Mouse (Mus musculus) neural tube, embryonic 15.5 days (tissue): ENCODE data around the gene Slc22a19. TPM values are rescaled to one million over a fixed set of nuclear protein-coding genes. Genes with fewer than 3 reads are reported as not detected.
"Not testable (repeated sequence)": the region's sequence is repeated elsewhere in the genome, so short reads cannot be mapped to it uniquely, and the experiment has no call there.

Experiments used
- ATAC-seq: fragments of 200-750 bp; cut with Nextera tagmentation; 2 replicates; pipeline ENCODE4 v1.8.0; 2017; ENCODE audit warnings: mild to moderate bottlenecking, moderate TSS enrichment, moderate library complexity; ENCODE audit not compliant: low FRiP score
- H3K27ac ChIP-seq: fragments of 300-500 bp; sonication (generic); replicated peaks from 2 replicates; pipeline ENCODE4 v1.5.1; 2015; ENCODE audit warnings: mild to moderate bottlenecking, inconsistent platforms
- H3K27me3 ChIP-seq: fragments of 300-500 bp; sonication (generic); replicated peaks from 2 replicates; pipeline ENCODE4 v1.6.1; 2015; ENCODE audit warnings: inconsistent platforms
- H3K36me3 ChIP-seq: fragments of 300-500 bp; sonication (generic); 2 replicates; pipeline ENCODE4 v1.6.1; 2015; ENCODE audit warnings: inconsistent platforms
- H3K4me1 ChIP-seq: fragments of 300-500 bp; sonication (generic); 2 replicates; pipeline ENCODE4 v1.6.1; 2015; ENCODE audit warnings: inconsistent platforms
- H3K4me2 ChIP-seq: fragments of 300-500 bp; sonication (generic); 2 replicates; pipeline ENCODE4 v1.6.1; 2015; ENCODE audit warnings: inconsistent platforms, mild to moderate bottlenecking, moderate library complexity
- H3K4me3 ChIP-seq: fragments of 300-500 bp; sonication (generic); replicated peaks from 2 replicates; pipeline ENCODE4 v1.5.1; 2015; ENCODE audit warnings: mild to moderate bottlenecking, inconsistent platforms
- H3K9ac ChIP-seq: fragments of 300-500 bp; sonication (generic); replicated peaks from 2 replicates; pipeline ENCODE4 v1.6.1; 2015; ENCODE audit warnings: mild to moderate bottlenecking, inconsistent platforms
- H3K9me3 ChIP-seq: fragments of 300-500 bp; sonication (generic); replicated peaks from 2 replicates; pipeline ENCODE4 v1.6.1; 2016; ENCODE audit warnings: inconsistent platforms
- WGBS: fragments of 180-500 bp; shearing (Covaris S2); methylation state at CpG from one replicate; pipeline ENCODE4 v1.1.7; 2015; ENCODE audit warnings: mixed read lengths; 5-methylcytosine and 5-hydroxymethylcytosine counted together
- polyA plus RNA-seq: library from polyadenylated mRNA; unstranded; fragments of >200 nt; fragmentation: Nextera tagmentation; extraction: Ambion mirVana; gene quantifications from 2 replicates; pipeline ENCODE4 v1.2.1, GENCODE M21; 2015

The Slc22a19 gene
- not detected in 2 replicates for polyA plus RNA-seq

GRCm38 (mm10) chr19:7711148-7711547 is at the start of gene Slc22a19:
Gene Slc22a19, minus strand, starts transcription at chr19:7711310.
- Histone ChIP-seq H3K4me2 (no peak within 1 kb of the TSS), H3K27ac (no peak within 1 kb of the TSS), H3K9me3 (no peaks in the 10 kb centered on the region), H3K36me3 (no peaks in the 10 kb centered on the region), H3K4me1 (no peaks in the 10 kb centered on the region), H3K4me3 (no peak within 1 kb of the TSS), H3K27me3 (no peaks in the 10 kb centered on the region), H3K9ac (no peak within 1 kb of the TSS)
- no peak for ATAC-seq

GRCm38 (mm10) chr19:7753371-7753770 is 42.3 kb upstream of the Slc22a19 start:
- not testable (repeated sequence) for H3K4me1 ChIP-seq, H3K36me3 ChIP-seq, H3K4me2 ChIP-seq, H3K4me3 ChIP-seq, H3K27ac ChIP-seq, ATAC-seq, H3K9me3 ChIP-seq, H3K9ac ChIP-seq, H3K27me3 ChIP-seq
- WGBS: 71% methylated on average over 13 of the region's 13 CpGs

DNA sequence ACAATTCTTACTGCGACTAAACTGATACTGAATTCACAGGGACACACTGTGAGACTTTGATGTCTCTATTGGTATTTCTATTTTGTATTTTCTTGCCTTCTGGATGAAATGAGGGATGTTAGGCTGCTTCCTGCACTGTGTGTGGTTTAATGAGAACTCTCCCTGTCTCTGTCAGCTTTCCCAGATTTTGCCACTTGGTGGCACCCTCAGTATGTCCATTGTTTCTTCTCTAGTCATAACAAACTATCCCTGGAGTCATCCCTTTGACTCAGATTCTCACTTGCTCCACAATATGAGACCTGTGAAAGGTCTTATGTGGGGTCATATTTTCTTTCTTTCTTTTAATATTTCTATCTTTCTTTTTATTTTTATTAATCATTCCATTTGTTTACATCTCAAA is 18.4 kb upstream of the Slc22a19 start:
- H3K27me3 ChIP-seq: no peaks in the 10 kb centered on the region
- 26% methylated on average over 1 of the region's 1 CpGs for WGBS
- no peaks in the 10 kb centered on the region for H3K36me3 ChIP-seq

DNA sequence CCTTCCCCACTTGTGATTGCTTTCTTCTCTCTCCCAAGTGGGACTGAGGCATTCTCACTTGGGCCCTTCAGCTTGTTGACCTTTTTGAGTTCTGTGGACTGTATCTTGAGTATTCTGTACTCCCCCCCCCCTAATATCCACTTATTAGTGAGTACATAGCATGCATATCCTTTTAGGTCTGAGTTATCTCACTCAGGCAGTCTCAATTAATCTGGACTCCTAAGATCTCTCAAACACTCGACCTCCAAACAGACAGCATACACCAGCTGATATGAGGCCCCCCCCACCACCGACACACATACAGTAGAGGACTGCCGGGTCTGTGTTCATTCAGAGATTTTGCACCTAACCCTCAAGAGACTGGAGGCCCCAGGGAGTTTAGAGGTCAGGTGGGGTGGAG is 18.0 kb downstream of the Slc22a19 start:
- not testable (repeated sequence) for ATAC-seq, H3K4me2 ChIP-seq, H3K4me3 ChIP-seq, H3K4me1 ChIP-seq, H3K27ac ChIP-seq, H3K27me3 ChIP-seq, H3K9me3 ChIP-seq, H3K36me3 ChIP-seq, H3K9ac ChIP-seq
- WGBS: 71% methylated on average over 3 of the region's 3 CpGs

More for the DNA sequence above, 18.4 kb upstream of the Slc22a19 start:
- Histone ChIP-seq H3K27ac (no peak overlapping the region), H3K9me3 (0 out of 2 replicates have a peak, but pooled peaks cover 2% of the 10 kb centered on the region), H3K4me2 (no peak overlapping the region), H3K4me3 (no peak overlapping the region), H3K9ac (no peak overlapping the region), H3K4me1 (no peaks in the 10 kb centered on the region)
- no peak for ATAC-seq

DNA sequence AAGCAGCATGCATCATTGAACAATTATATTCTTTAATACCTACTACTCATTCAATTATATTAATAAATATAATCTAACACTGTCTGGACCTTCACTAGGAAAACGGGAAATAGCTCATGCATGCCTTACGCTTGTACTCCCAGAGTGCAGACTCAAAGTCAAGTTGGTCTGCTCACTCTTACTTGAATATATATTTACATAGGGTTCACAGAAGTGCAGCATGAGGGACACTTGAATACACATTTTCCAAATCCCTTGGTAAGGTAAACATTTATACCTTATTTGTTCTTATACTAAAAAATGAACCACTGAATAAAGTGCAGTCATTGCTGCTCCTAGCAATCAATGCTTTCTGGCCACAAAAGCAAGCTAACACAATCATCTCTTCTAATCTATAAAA is 19.9 kb downstream of the Slc22a19 start:
- WGBS: 86% methylated on average over 2 of the region's 2 CpGs
- H3K4me1 ChIP-seq: no peaks in the 10 kb centered on the region
- H3K4me2 ChIP-seq: no peak overlapping the region
- H3K9me3 ChIP-seq: no peaks in the 10 kb centered on the region
- ATAC-seq: no peak
- H3K27ac ChIP-seq: no peak overlapping the region
- H3K27me3 ChIP-seq: no peaks in the 10 kb centered on the region
- no peak overlapping the region for H3K4me3 ChIP-seq
- no peak overlapping the region for H3K9ac ChIP-seq
- H3K36me3 ChIP-seq: no peaks in the 10 kb centered on the region

- H3K4me3 ChIP-seq: no peak overlapping the region
- H3K9ac ChIP-seq: no peak overlapping the region
- H3K27me3 ChIP-seq: no peaks in the 10 kb centered on the region
- WGBS: 90% methylated on average over 1 of the region's 1 CpGs
- no peaks in the 10 kb centered on the region for H3K36me3 ChIP-seq
- no peaks in the 10 kb centered on the region for H3K4me1 ChIP-seq
- no peak for ATAC-seq
- no peaks in the 10 kb centered on the region for H3K9me3 ChIP-seq
- H3K4me2 ChIP-seq: no peak overlapping the region
- no peak overlapping the region for H3K27ac ChIP-seq
These were observed 23.1 kb downstream of the Slc22a19 start for GRCm38 (mm10) chr19:7687988-7688387.

DNA sequence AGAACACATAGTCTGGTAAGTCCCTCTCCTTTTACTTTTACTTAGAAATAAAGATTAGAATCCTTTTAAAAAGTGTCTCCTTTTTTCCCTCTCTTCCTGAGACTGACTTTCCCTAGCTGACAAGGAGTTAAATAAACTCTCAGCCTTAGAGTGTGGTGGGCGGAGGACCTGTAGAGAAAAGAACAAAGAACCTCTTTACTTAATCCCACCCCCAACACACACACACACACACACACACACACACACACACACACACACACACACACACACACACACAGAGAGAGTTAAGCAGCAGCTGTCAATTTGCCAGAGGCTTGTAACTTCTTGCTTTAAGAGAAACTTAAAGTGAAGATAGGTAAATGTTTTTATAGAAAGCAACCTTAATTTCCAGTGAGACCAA is 39.1 kb downstream of the Slc22a19 start:
- 0% methylated on average over 1 of the region's 1 CpGs for WGBS
- H3K9ac ChIP-seq: no peak overlapping the region
- ATAC-seq: no peak
- H3K4me1 ChIP-seq: no peaks in the 10 kb centered on the region
- H3K27me3 ChIP-seq: no peaks in the 10 kb centered on the region
- no peak overlapping the region for H3K4me2 ChIP-seq
- no peaks in the 10 kb centered on the region for H3K36me3 ChIP-seq
- no peaks in the 10 kb centered on the region for H3K9me3 ChIP-seq
- H3K27ac ChIP-seq: no peak overlapping the region
- no peak overlapping the region for H3K4me3 ChIP-seq

GRCm38 (mm10) chr19:7648913-7649666 is 62.0 kb downstream of the Slc22a19 start:
- no peak overlapping the region for H3K4me3 ChIP-seq
- no peaks in the 10 kb centered on the region for H3K27me3 ChIP-seq
- no peaks in the 10 kb centered on the region for H3K4me1 ChIP-seq
- H3K4me2 ChIP-seq: no peak overlapping the region
- no peaks in the 10 kb centered on the region for H3K9me3 ChIP-seq
- H3K36me3 ChIP-seq: no peaks in the 10 kb centered on the region
- H3K27ac ChIP-seq: no peak overlapping the region
- no peak for ATAC-seq
- H3K9ac ChIP-seq: no peak overlapping the region
- WGBS: 88% methylated on average over 8 of the region's 8 CpGs

DNA sequence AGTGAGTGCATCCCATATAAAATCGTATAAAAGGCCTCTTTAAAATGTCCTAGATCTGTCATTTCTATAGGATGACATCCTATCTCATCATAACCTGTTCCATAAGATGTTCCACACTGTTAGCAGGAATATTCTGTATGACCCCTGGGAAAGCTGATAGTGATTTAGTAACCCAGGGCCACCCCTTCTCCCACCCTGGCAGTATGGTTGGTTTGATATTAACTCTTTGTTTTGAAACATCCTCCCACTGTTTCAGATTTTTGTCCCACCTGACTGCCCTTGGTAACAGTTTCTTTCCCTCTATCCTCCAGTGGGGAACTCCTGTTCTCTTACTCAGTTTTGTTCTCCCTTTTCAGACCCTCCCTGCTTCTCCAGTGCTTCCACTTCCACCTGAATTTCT is 77.3 kb downstream of the Slc22a19 start:
- H3K27me3 ChIP-seq: no peaks in the 10 kb centered on the region
- H3K36me3 ChIP-seq: no peaks in the 10 kb centered on the region
- H3K4me3 ChIP-seq: no peak overlapping the region
- no peak overlapping the region for H3K4me2 ChIP-seq
- H3K4me1 ChIP-seq: no peaks in the 10 kb centered on the region
- ATAC-seq: no peak
- no peak overlapping the region for H3K9ac ChIP-seq
- 86% methylated on average over 1 of the region's 1 CpGs for WGBS
- no peak overlapping the region for H3K27ac ChIP-seq
- no peaks in the 10 kb centered on the region for H3K9me3 ChIP-seq

- Histone ChIP-seq H3K36me3 (no peaks in the 10 kb centered on the region), H3K27ac (no peak overlapping the region), H3K4me2 (no peak overlapping the region), H3K4me1 (no peaks in the 10 kb centered on the region), H3K9me3 (no peaks in the 10 kb centered on the region), H3K9ac (no peak overlapping the region), H3K4me3 (no peak overlapping the region), H3K27me3 (no peaks in the 10 kb centered on the region)
- no peak for ATAC-seq
These were observed 78.1 kb downstream of the Slc22a19 start for GRCm38 (mm10) chr19:7633021-7633420.
